Mouse (Mus musculus): Measurements from ENCODE around the gene Ano4. TPM values are rescaled to one million over a fixed set of nuclear protein-coding genes. Genes with fewer than 3 reads are reported as not detected.
A peak's percentile ranks its signal among the peaks of the same experiment; 100 is the strongest.

The Ano4 gene
- total and polyA plus RNA-seq, 3 experiments = 0.33 TPM; not detected in 2

DNA sequence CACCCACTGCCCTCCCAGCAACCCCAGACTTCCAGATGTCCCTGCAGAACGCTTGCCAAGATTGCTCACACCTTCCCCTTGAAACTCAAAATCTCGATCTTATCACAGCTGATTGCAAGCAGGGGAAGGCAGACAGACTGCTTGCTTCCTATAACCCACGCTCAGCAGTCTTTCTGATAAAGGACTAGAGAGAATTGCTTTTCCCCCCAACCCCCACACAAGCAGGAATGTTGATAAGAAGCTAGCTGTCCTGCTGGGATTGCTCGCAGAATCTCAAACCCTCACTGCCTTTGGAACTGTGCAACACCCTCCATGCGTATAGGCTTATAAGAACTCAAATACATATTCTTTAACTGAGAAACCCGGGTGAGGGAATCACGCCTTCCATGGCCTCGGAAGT, 846 bp downstream of the Ano4 start:
- Histone ChIP-seq H3K36me3 (replicated peaks) (no peaks in the 10 kb centered on the region), H3K4me3 (ENCODE audit: low read depth, low read length) (no peak overlapping the region), H3K4me1 (ENCODE audit: insufficient read depth, low read depth, low read length) (no peaks in the 10 kb centered on the region), H3K27me3 (ENCODE audit: insufficient read depth, low read length) (no peaks in the 10 kb centered on the region), H3K9me3 (replicated peaks) (peaks cover 22% of the 10 kb centered on the region)
- TF ChIP-seq GATA1 (IDR thresholded peaks at IDR 0.05; ENCODE audit: borderline replicate concordance, low read length) (no peak), CTCF (IDR thresholded peaks at IDR 0.05; ENCODE audit: low read depth, low read length) (no peak), TAL1 (conservative IDR thresholded peaks at IDR 0.05; ENCODE audit: low read depth, low read length) (no peak), GATA2 (IDR thresholded peaks at IDR 0.05; ENCODE audit: borderline replicate concordance, low read depth, low read length) (no peak)
- ATAC-seq (ENCODE audit: extremely low read depth, insufficient number of reproducible peaks, low FRiP score, poor library complexity, severe bottlenecking) = no peak
- no peak for DNase-seq (ENCODE audit: low spot score)

DNA sequence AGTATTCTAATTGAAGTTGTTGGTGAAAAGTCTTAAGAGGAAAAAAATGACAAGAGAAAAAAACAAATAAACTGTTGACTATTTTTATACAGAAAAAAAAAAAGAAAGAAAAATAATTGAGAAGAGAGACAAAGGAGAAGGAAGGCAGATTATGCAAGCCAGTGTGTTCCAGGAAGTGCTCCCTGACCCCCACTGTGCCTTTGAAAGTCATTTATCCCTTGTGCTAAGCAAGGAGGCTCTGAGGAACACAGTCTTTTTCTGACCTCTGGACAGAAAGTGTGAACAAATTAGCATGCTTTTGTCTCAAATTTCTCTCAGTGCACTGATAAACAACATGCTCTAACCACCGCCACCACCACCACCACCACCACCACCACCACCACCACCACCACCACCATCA, 14.3 kb downstream of the Ano4 start:
- Histone ChIP-seq H3K9me3 (replicated peaks) (peaks cover 5% of the 10 kb centered on the region; the same call in 1 of the 2 replicates), H3K4me1 (ENCODE audit: insufficient read depth, low read depth, low read length) (no peaks in the 10 kb centered on the region), H3K4me3 (ENCODE audit: low read depth, low read length) (no peak overlapping the region), H3K27me3 (ENCODE audit: insufficient read depth, low read length) (no peaks in the 10 kb centered on the region), H3K36me3 (replicated peaks) (no peaks in the 10 kb centered on the region)
- ATAC-seq (ENCODE audit: extremely low read depth, insufficient number of reproducible peaks, low FRiP score, poor library complexity, severe bottlenecking) (no peak), DNase-seq (ENCODE audit: low spot score) (no peak)
- no peak for TF ChIP-seq GATA2 (IDR thresholded peaks at IDR 0.05; ENCODE audit: borderline replicate concordance, low read depth, low read length)
- no peak for TF ChIP-seq GATA1 (IDR thresholded peaks at IDR 0.05; ENCODE audit: borderline replicate concordance, low read length)
- TF ChIP-seq TAL1 (conservative IDR thresholded peaks at IDR 0.05; ENCODE audit: low read depth, low read length) = no peak
- no peak for TF ChIP-seq CTCF (IDR thresholded peaks at IDR 0.05; ENCODE audit: low read depth, low read length)
- TF ChIP-seq POLR2AphosphoS5 (IDR thresholded peaks at IDR 0.05; ENCODE audit: insufficient replicate concordance, low read depth, low read length) = no peak

GRCm38 (mm10) chr10:89329806-89330205, 14.8 kb downstream of the Ano4 start:
- ATAC-seq (ENCODE audit: extremely low read depth, insufficient number of reproducible peaks, low FRiP score, poor library complexity, severe bottlenecking) (no peak), DNase-seq (ENCODE audit: low spot score) (no peak)
- no peaks in the 10 kb centered on the region for H3K4me1 ChIP-seq (ENCODE audit: insufficient read depth, low read depth, low read length)
- H3K27me3 ChIP-seq (ENCODE audit: insufficient read depth, low read length) = no peaks in the 10 kb centered on the region
- H3K36me3 ChIP-seq (replicated peaks) = no peaks in the 10 kb centered on the region
- peaks cover 5% of the 10 kb centered on the region; the same call in 1 of the 2 replicates for H3K9me3 ChIP-seq (replicated peaks)
- no peak overlapping the region for H3K4me3 ChIP-seq (ENCODE audit: low read depth, low read length)
- TF ChIP-seq GATA1 (IDR thresholded peaks at IDR 0.05; ENCODE audit: borderline replicate concordance, low read length) = no peak
- TF ChIP-seq POLR2AphosphoS5 (IDR thresholded peaks at IDR 0.05; ENCODE audit: insufficient replicate concordance, low read depth, low read length) = no peak
- no peak for TF ChIP-seq TAL1 (conservative IDR thresholded peaks at IDR 0.05; ENCODE audit: low read depth, low read length)
- TF ChIP-seq CTCF (IDR thresholded peaks at IDR 0.05; ENCODE audit: low read depth, low read length) = no peak
- TF ChIP-seq GATA2 (IDR thresholded peaks at IDR 0.05; ENCODE audit: borderline replicate concordance, low read depth, low read length) = no peak

- Histone ChIP-seq H3K36me3 (replicated peaks) (no peaks in the 10 kb centered on the region), H3K4me3 (ENCODE audit: low read depth, low read length) (no peak overlapping the region), H3K9me3 (replicated peaks) (peaks cover 5% of the 10 kb centered on the region; the same call in 1 of the 2 replicates), H3K27me3 (ENCODE audit: insufficient read depth, low read length) (no peaks in the 10 kb centered on the region), H3K4me1 (ENCODE audit: insufficient read depth, low read depth, low read length) (no peaks in the 10 kb centered on the region)
- DNase-seq (ENCODE audit: low spot score) (no peak), ATAC-seq (ENCODE audit: extremely low read depth, insufficient number of reproducible peaks, low FRiP score, poor library complexity, severe bottlenecking) (no peak)
- TF ChIP-seq GATA1 (IDR thresholded peaks at IDR 0.05; ENCODE audit: borderline replicate concordance, low read length) (no peak), POLR2AphosphoS5 (IDR thresholded peaks at IDR 0.05; ENCODE audit: insufficient replicate concordance, low read depth, low read length) (no peak), GATA2 (IDR thresholded peaks at IDR 0.05; ENCODE audit: borderline replicate concordance, low read depth, low read length) (no peak), TAL1 (conservative IDR thresholded peaks at IDR 0.05; ENCODE audit: low read depth, low read length) (no peak), CTCF (IDR thresholded peaks at IDR 0.05; ENCODE audit: low read depth, low read length) (no peak)
Measured at GRCm38 (mm10) chr10:89328876-89329275, 15.7 kb downstream of the Ano4 start.

GRCm38 (mm10) chr10:89327004-89327511, 17.5 kb downstream of the Ano4 start:
- DNase-seq (ENCODE audit: low spot score) = peak; percentile 4
- Histone ChIP-seq H3K4me1 (ENCODE audit: insufficient read depth, low read depth, low read length) (no peaks in the 10 kb centered on the region), H3K9me3 (replicated peaks) (peaks cover 5% of the 10 kb centered on the region; the same call in 1 of the 2 replicates), H3K4me3 (ENCODE audit: low read depth, low read length) (no peak overlapping the region), H3K36me3 (replicated peaks) (no peaks in the 10 kb centered on the region), H3K27me3 (ENCODE audit: insufficient read depth, low read length) (no peaks in the 10 kb centered on the region)
- ATAC-seq (ENCODE audit: extremely low read depth, insufficient number of reproducible peaks, low FRiP score, poor library complexity, severe bottlenecking) = no peak
- TF ChIP-seq GATA2 (IDR thresholded peaks at IDR 0.05; ENCODE audit: borderline replicate concordance, low read depth, low read length) (no peak), GATA1 (IDR thresholded peaks at IDR 0.05; ENCODE audit: borderline replicate concordance, low read length) (no peak), TAL1 (conservative IDR thresholded peaks at IDR 0.05; ENCODE audit: low read depth, low read length) (no peak), CTCF (IDR thresholded peaks at IDR 0.05; ENCODE audit: low read depth, low read length) (peak; percentile 56), POLR2AphosphoS5 (IDR thresholded peaks at IDR 0.05; ENCODE audit: insufficient replicate concordance, low read depth, low read length) (no peak)

GRCm38 (mm10) chr10:89326383-89326782, 18.2 kb downstream of the Ano4 start:
- ATAC-seq (ENCODE audit: extremely low read depth, insufficient number of reproducible peaks, low FRiP score, poor library complexity, severe bottlenecking) (no peak), DNase-seq (ENCODE audit: low spot score) (no peak)
- Histone ChIP-seq H3K27me3 (ENCODE audit: insufficient read depth, low read length) (no peaks in the 10 kb centered on the region), H3K9me3 (replicated peaks) (peaks cover 5% of the 10 kb centered on the region; the same call in 1 of the 2 replicates), H3K4me1 (ENCODE audit: insufficient read depth, low read depth, low read length) (no peaks in the 10 kb centered on the region), H3K4me3 (ENCODE audit: low read depth, low read length) (no peak overlapping the region), H3K36me3 (replicated peaks) (no peaks in the 10 kb centered on the region)
- TF ChIP-seq GATA1 (IDR thresholded peaks at IDR 0.05; ENCODE audit: borderline replicate concordance, low read length) (no peak), GATA2 (IDR thresholded peaks at IDR 0.05; ENCODE audit: borderline replicate concordance, low read depth, low read length) (no peak), CTCF (IDR thresholded peaks at IDR 0.05; ENCODE audit: low read depth, low read length) (no peak), POLR2AphosphoS5 (IDR thresholded peaks at IDR 0.05; ENCODE audit: insufficient replicate concordance, low read depth, low read length) (no peak), TAL1 (conservative IDR thresholded peaks at IDR 0.05; ENCODE audit: low read depth, low read length) (no peak)
